Comparison of ENCODE assay signal across 8 mouse cellular contexts in genomic region chr2:179916877-179917673, GRCm38 (mm10). TPM values are rescaled to one million over a fixed set of nuclear protein-coding genes. Genes with fewer than 3 reads are reported as not detected.
DNase-seq lines count a peak whose midpoint lies in the region; ATAC-seq and TF ChIP-seq lines count a peak whose summit lies in the region.

No protein-coding gene starts in this region.

- no peaks in the 10 kb centered on the region for H3K27me3 ChIP-seq in forebrain, embryonic 13.5 days
- H3K27me3 ChIP-seq in lung, embryonic 14.5 days (ENCODE audit: insufficient read depth, low read length): no peaks in the 10 kb centered on the region
- H3K27me3 ChIP-seq in thymus, adult 2 months (ENCODE audit: control insufficient read depth, insufficient read depth, low read length): no peaks in the 10 kb centered on the region

- WGBS in forebrain, embryonic 13.5 days: 33% methylated on average over 5 of the region's 5 CpGs
- 32% methylated on average over 5 of the region's 5 CpGs for WGBS in lung, embryonic 14.5 days
- 59% methylated on average over 5 of the region's 5 CpGs for WGBS in thymus, adult 2 months

- no peak overlapping the region for H3K4me3 ChIP-seq in forebrain, embryonic 13.5 days
- H3K4me3 ChIP-seq in lung, embryonic 14.5 days (ENCODE audit: low read depth, low read length): no peak overlapping the region
- no peak overlapping the region for H3K4me3 ChIP-seq in thymus, adult 2 months (ENCODE audit: control insufficient read depth, insufficient read depth, low read length)

- TF ChIP-seq CTCF in lung, embryonic 14.5 days (IDR thresholded peaks at IDR 0.05; ENCODE audit: low read depth): peak; percentile 81
- TF ChIP-seq CTCF in thymus, adult 2 months (IDR thresholded peaks at IDR 0.05; ENCODE audit: borderline replicate concordance, control insufficient read depth, extremely low read depth, insufficient read depth, low read length, poor library complexity): peak; percentile 71; the same call in 1 of the 2 replicates

- peak; percentile 86 for ATAC-seq in forebrain, embryonic 13.5 days
- peak; percentile 55 for ATAC-seq in lung, embryonic 14.5 days (ENCODE audit: insufficient read depth)

- peak; percentile 76 for DNase-seq in ES-CJ7 (ENCODE audit: low read depth, low spot score)
- DNase-seq in c-Kit-positive CD71-positive TER-119-positive erythroid progenitor cells, embryonic 14.5 days (ENCODE audit: low spot score): peak; percentile 41
- DNase-seq in heart, postnatal 4 days: peak; percentile 79
- DNase-seq in layer of hippocampus, adult 18-20 months (ENCODE audit: low spot score in 2 of 2): peak; percentile 28 to 78
- DNase-seq in lung, embryonic 14.5 days: peak; percentile 80
- DNase-seq in ovary, postnatal 10 days (ENCODE audit: low spot score): peak; percentile 31
- DNase-seq in thymus, adult 2 months: peak; percentile 78

- H3K9me3 ChIP-seq in forebrain, embryonic 13.5 days (replicated peaks): no peaks in the 10 kb centered on the region
- H3K9me3 ChIP-seq in lung, embryonic 14.5 days (ENCODE audit: low read depth, low read length): no peaks in the 10 kb centered on the region

- no peaks in the 10 kb centered on the region for H3K4me1 ChIP-seq in forebrain, embryonic 13.5 days
- H3K4me1 ChIP-seq in lung, embryonic 14.5 days (ENCODE audit: insufficient read depth): no peaks in the 10 kb centered on the region
- no peaks in the 10 kb centered on the region for H3K4me1 ChIP-seq in thymus, adult 2 months (replicated peaks; ENCODE audit: control insufficient read depth, insufficient read depth, low read length)

- no peak for TF ChIP-seq POLR2A in thymus, adult 2 months (IDR thresholded peaks at IDR 0.05; ENCODE audit: control insufficient read depth, extremely low read depth, insufficient read depth, low read length, poor library complexity)

- no peak overlapping the region for H3K9ac ChIP-seq in forebrain, embryonic 13.5 days
- H3K9ac ChIP-seq in lung, embryonic 14.5 days: no peak overlapping the region

- H3K36me3 ChIP-seq in forebrain, embryonic 13.5 days (ENCODE audit: poor library complexity, severe bottlenecking): peaks cover 86% of the 10 kb centered on the region
- H3K36me3 ChIP-seq in lung, embryonic 14.5 days (ENCODE audit: insufficient read depth): peaks cover 63% of the 10 kb centered on the region
- H3K36me3 ChIP-seq in thymus, adult 2 months (ENCODE audit: control insufficient read depth, insufficient read depth, low read length): peaks cover 37% of the 10 kb centered on the region

- no peak overlapping the region; the same call in 1 of the 2 replicates for H3K27ac ChIP-seq in forebrain, embryonic 13.5 days
- no peak overlapping the region for H3K27ac ChIP-seq in lung, embryonic 14.5 days (ENCODE audit: low read depth)
- no peak overlapping the region for H3K27ac ChIP-seq in thymus, adult 2 months (ENCODE audit: control insufficient read depth, insufficient read depth, low read length)

- no peak overlapping the region for H3K4me2 ChIP-seq in forebrain, embryonic 13.5 days
- H3K4me2 ChIP-seq in lung, embryonic 14.5 days: no peak overlapping the region

RNA-seq across cellular contexts. Expression of gene Taf4, which starts 59.4 kb away (rescaled TPM):
- polyA plus RNA-seq in forebrain, embryonic 13.5 days (2015; fragmentation: Nextera tagmentation; extraction: Ambion mirVana): 5.2 and 6.0 TPM in 2 replicates
- total RNA-seq in heart, postnatal 4 days (2021): 10 to 100 TPM; 18.3 to 20.6 TPM
- total RNA-seq in layer of hippocampus, adult 18-20 months (2021): 10 to 100 TPM; 20.8 to 23.7 TPM
- polyA plus RNA-seq in lung, embryonic 14.5 days (2014; fragmentation: Nextera tagmentation; extraction: Ambion mirVana): 4.6 and 5.5 TPM in 2 replicates
- 26.3 and 31.8 TPM in 2 replicates for polyA plus RNA-seq in thymus, adult 2 months (2012; rRNA removed)
